Mouse (Mus musculus) liver (tissue): ENCODE results near the gene Slc38a1.

Source experiments
- DNase-seq: peaks from one replicate; pipeline ENCODE4 v3.0.0-alpha.2; 2020; ENCODE audit warnings: mixed read lengths

The Slc38a1 gene

DNA sequence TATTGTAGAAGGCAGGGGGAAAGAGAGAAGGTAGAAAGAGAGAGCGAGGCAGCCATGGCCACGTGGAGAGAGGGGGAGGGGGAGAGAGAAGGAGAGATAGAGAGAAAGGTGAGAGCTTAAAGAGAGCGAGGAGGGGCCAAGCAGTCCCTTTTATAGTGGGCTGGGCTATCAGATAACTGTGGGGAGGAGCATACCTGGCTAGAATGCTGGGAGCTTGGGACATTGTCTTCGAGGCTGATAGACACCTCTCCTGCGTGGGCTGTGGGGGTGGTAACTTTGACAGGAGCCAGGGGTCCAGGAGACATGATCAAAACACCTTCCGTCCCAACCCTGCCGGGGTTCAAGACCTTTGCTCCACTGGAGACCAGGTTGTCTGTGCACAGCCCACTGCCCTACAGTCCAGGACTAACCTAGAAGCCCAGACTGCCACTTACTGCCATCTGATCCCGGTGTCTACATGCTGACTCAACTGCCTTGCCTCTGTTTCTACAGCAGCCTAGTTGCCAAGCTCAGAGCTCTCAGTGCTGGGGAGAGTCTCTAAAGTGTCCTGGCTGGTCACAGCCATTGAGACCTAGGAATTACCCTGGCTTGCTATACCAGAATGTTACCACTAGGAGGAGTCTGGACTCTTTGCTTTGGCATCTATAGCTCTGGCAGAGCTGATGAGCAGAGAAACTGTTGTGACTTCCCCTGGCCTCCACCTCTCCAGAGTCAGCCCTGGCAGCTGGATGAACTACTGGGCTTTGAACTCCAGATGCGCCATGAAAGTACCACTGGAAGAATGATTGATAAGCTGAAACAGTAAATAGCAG, 90.9 kb downstream of the Slc38a1 start:
- DNase-seq: peak; percentile 24

- DNase-seq: no peak
Observed at GRCm38 (mm10) chr15:96551107-96551506, 91.6 kb downstream of the Slc38a1 start.

DNA sequence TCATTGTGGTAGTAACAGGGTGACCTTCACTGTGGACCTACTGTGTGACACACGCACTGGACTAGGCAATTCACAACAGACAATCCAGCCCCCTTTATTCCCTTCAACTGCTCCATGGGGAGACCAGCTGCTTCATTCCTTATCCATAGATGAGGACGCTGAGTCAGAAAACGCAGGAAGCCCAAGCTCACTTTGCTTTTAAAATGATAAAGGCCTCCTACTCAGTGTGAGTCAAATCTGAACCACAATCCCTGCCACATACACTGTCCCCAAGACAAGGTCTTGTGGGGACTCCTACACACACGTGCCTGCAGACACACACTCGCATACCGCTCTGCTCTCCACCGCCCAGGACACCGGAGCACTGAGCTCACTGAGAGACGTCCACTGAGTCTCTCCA, 94.3 kb downstream of the Slc38a1 start:
- no peak for DNase-seq

- DNase-seq: no peak
Observed at GRCm38 (mm10) chr15:96547256-96548195, 95.2 kb downstream of the Slc38a1 start.

- DNase-seq: peak; percentile 78
Observed at GRCm38 (mm10) chr15:96543181-96543828, 99.4 kb downstream of the Slc38a1 start.

GRCm38 (mm10) chr15:96542135-96542534, 100.6 kb downstream of the Slc38a1 start:
- DNase-seq: no peak

GRCm38 (mm10) chr15:96537272-96537671, 105.4 kb downstream of the Slc38a1 start:
- DNase-seq: no peak

- DNase-seq: no peak
Observed at GRCm38 (mm10) chr15:96536412-96536811, 106.3 kb downstream of the Slc38a1 start.

DNA sequence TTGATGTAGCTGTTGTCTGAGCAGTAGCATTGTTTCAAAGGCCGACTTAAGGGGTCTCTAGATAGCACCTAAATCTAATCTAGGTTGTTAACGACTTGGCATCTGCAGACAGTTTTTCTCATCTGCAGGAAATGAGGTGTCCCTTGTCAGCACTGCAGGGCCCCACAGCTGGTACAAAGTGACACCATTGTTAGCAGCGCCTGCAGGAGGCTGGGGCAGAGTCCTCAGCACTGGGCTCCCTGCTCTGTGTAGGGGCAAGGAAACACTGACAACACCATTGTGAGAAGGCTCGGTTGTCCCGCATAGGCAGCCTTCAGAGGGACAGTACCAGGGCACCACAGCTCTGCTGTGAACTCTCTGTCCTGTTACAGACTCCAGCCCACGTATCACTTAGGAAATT, 115.0 kb downstream of the Slc38a1 start:
- DNase-seq: no peak

GRCm38 (mm10) chr15:96524239-96524738, 118.4 kb downstream of the Slc38a1 start:
- no peak for DNase-seq
